Mouse (Mus musculus) midbrain, embryonic 10.5 days (tissue): Measurements from ENCODE around the gene Nxpe4. TPM values are rescaled to one million over a fixed set of nuclear protein-coding genes. Genes with fewer than 3 reads are reported as not detected.

Experiments
- DNase-seq: peaks from one replicate; pipeline ENCODE4 v3.0.0-alpha.2; 2017; ENCODE audit warnings: low spot score
- H3K27ac ChIP-seq: fragments of 300-500 bp; sonication (generic); replicated peaks from 2 replicates; pipeline ENCODE4 v1.5.1; 2016; ENCODE audit warnings: mild to moderate bottlenecking
- H3K27me3 ChIP-seq: fragments of 300-500 bp; sonication (generic); 2 replicates; pipeline ENCODE4 v1.6.1; 2016; ENCODE audit warnings: low read depth, mild to moderate bottlenecking; ENCODE audit not compliant: poor library complexity, severe bottlenecking
- H3K36me3 ChIP-seq: fragments of 300-500 bp; sonication (generic); 2 replicates; pipeline ENCODE4 v1.6.1; 2016; ENCODE audit warnings: mild to moderate bottlenecking, moderate library complexity
- H3K4me1 ChIP-seq: fragments of 300-500 bp; sonication (generic); 2 replicates; pipeline ENCODE4 v1.6.1; 2016
- H3K4me3 ChIP-seq: fragments of 300-500 bp; sonication (generic); 2 replicates; pipeline ENCODE4 v1.5.1; 2016; ENCODE audit warnings: mild to moderate bottlenecking, moderate library complexity
- H3K9me3 ChIP-seq: fragments of 300-500 bp; sonication (generic); replicated peaks from 2 replicates; pipeline ENCODE4 v1.6.1; 2016; ENCODE audit warnings: mild to moderate bottlenecking
- WGBS: fragments of 180-500 bp; shearing (Covaris S2); methylation state at CpG from one replicate; pipeline ENCODE4 v1.1.7; 2016; 5-methylcytosine and 5-hydroxymethylcytosine counted together
- polyA plus RNA-seq: library from polyadenylated mRNA; unstranded; fragments of >200 nt; fragmentation: Nextera tagmentation; extraction: Ambion mirVana; gene quantifications from 2 replicates; pipeline ENCODE4 v1.2.1, GENCODE M21; 2016

The Nxpe4 gene
- polyA plus RNA-seq, 1 experiment from 2014 or later = 5.3 TPM

- H3K4me1 ChIP-seq = peaks cover 29% of the 10 kb centered on the region
- no peaks in the 10 kb centered on the region for H3K9me3 ChIP-seq
- DNase-seq = no peak
- H3K27me3 ChIP-seq = no peaks in the 10 kb centered on the region
- WGBS = 79% methylated on average over 1 of the region's 1 CpGs
- no peak overlapping the region for H3K27ac ChIP-seq
- no peaks in the 10 kb centered on the region for H3K36me3 ChIP-seq
- no peak overlapping the region for H3K4me3 ChIP-seq
Measured at GRCm38 (mm10) chr9:48245525-48245924, 83.7 kb downstream of the Nxpe4 start.

- no peaks in the 10 kb centered on the region for H3K9me3 ChIP-seq
- no peaks in the 10 kb centered on the region for H3K36me3 ChIP-seq
- H3K27me3 ChIP-seq = peaks cover 7% of the 10 kb centered on the region; the same call in 1 of the 2 replicates
- no peak overlapping the region for H3K27ac ChIP-seq
- no peak for DNase-seq
- no peak overlapping the region for H3K4me3 ChIP-seq
- WGBS = 59% methylated on average over 5 of the region's 5 CpGs
- H3K4me1 ChIP-seq = peaks cover 45% of the 10 kb centered on the region
Measured at GRCm38 (mm10) chr9:48247276-48247675, 85.5 kb downstream of the Nxpe4 start.

- Histone ChIP-seq H3K4me1 (peaks cover 32% of the 10 kb centered on the region), H3K4me3 (no peak overlapping the region), H3K36me3 (no peaks in the 10 kb centered on the region), H3K27me3 (peaks cover 18% of the 10 kb centered on the region; the same call in 1 of the 2 replicates), H3K9me3 (no peaks in the 10 kb centered on the region), H3K27ac (no peak overlapping the region)
- WGBS = 12% methylated on average over 8 of the region's 8 CpGs
- no peak for DNase-seq
Measured at GRCm38 (mm10) chr9:48252236-48252635, 90.4 kb downstream of the Nxpe4 start.

GRCm38 (mm10) chr9:48257001-48257400, 95.2 kb downstream of the Nxpe4 start:
- peak; percentile 33 for DNase-seq
- H3K9me3 ChIP-seq = no peaks in the 10 kb centered on the region
- peaks cover 14% of the 10 kb centered on the region; the same call in 1 of the 2 replicates for H3K27me3 ChIP-seq
- H3K4me3 ChIP-seq = no peak overlapping the region
- H3K27ac ChIP-seq = peak overlapping the region; percentile 38; the same call in 1 of the 2 replicates
- no peaks in the 10 kb centered on the region for H3K36me3 ChIP-seq
- WGBS = 53% methylated on average over 9 of the region's 9 CpGs
- H3K4me1 ChIP-seq = peaks cover 21% of the 10 kb centered on the region

GRCm38 (mm10) chr9:48257741-48258423, 96.1 kb downstream of the Nxpe4 start:
- Histone ChIP-seq H3K9me3 (no peaks in the 10 kb centered on the region), H3K27ac (0 out of 2 replicates have a peak overlapping the region, but pooled peaks have one; percentile 38), H3K27me3 (peaks cover 5% of the 10 kb centered on the region; the same call in 1 of the 2 replicates), H3K4me3 (no peak overlapping the region), H3K4me1 (peaks cover 12% of the 10 kb centered on the region), H3K36me3 (no peaks in the 10 kb centered on the region)
- peak; percentile 61 for DNase-seq
- WGBS = 32% methylated on average over 12 of the region's 12 CpGs

GRCm38 (mm10) chr9:48264616-48265015, 102.8 kb downstream of the Nxpe4 start:
- H3K36me3 ChIP-seq = no peaks in the 10 kb centered on the region
- H3K27me3 ChIP-seq = 0 out of 2 replicates have a peak, but pooled peaks cover 15% of the 10 kb centered on the region
- H3K9me3 ChIP-seq = no peaks in the 10 kb centered on the region
- H3K4me3 ChIP-seq = no peak overlapping the region
- H3K4me1 ChIP-seq = peaks cover 12% of the 10 kb centered on the region
- WGBS = 92% methylated on average over 6 of the region's 6 CpGs
- no peak overlapping the region for H3K27ac ChIP-seq
- DNase-seq = no peak

- H3K4me3 ChIP-seq = no peak overlapping the region
- no peaks in the 10 kb centered on the region for H3K9me3 ChIP-seq
- no peaks in the 10 kb centered on the region for H3K36me3 ChIP-seq
- DNase-seq = no peak
- H3K27me3 ChIP-seq = 0 out of 2 replicates have a peak, but pooled peaks cover 15% of the 10 kb centered on the region
- H3K27ac ChIP-seq = no peak overlapping the region
- peaks cover 12% of the 10 kb centered on the region for H3K4me1 ChIP-seq
- 84% methylated on average over 4 of the region's 4 CpGs for WGBS
Measured at GRCm38 (mm10) chr9:48265491-48265890, 103.7 kb downstream of the Nxpe4 start.

GRCm38 (mm10) chr9:48266286-48267027, 104.6 kb downstream of the Nxpe4 start:
- H3K4me3 ChIP-seq = peak overlapping the region; percentile 53
- no peaks in the 10 kb centered on the region for H3K9me3 ChIP-seq
- peak; percentile 84 for DNase-seq
- peak overlapping the region; percentile 74 for H3K27ac ChIP-seq
- 15% methylated on average over 21 of the region's 21 CpGs for WGBS
- no peaks in the 10 kb centered on the region for H3K36me3 ChIP-seq
- peaks cover 12% of the 10 kb centered on the region for H3K4me1 ChIP-seq
- H3K27me3 ChIP-seq = 0 out of 2 replicates have a peak, but pooled peaks cover 15% of the 10 kb centered on the region

- Histone ChIP-seq H3K4me1 (peaks cover 12% of the 10 kb centered on the region), H3K4me3 (peak overlapping the region; percentile 53), H3K27ac (peak overlapping the region; percentile 74), H3K9me3 (no peaks in the 10 kb centered on the region), H3K36me3 (no peaks in the 10 kb centered on the region), H3K27me3 (0 out of 2 replicates have a peak, but pooled peaks cover 15% of the 10 kb centered on the region)
- WGBS = 2% methylated on average over 16 of the region's 16 CpGs
- peak; percentile 68 for DNase-seq
Measured at GRCm38 (mm10) chr9:48267028-48267441, 105.2 kb downstream of the Nxpe4 start.

- Histone ChIP-seq H3K27me3 (0 out of 2 replicates have a peak, but pooled peaks cover 15% of the 10 kb centered on the region), H3K4me3 (no peak overlapping the region), H3K4me1 (peaks cover 12% of the 10 kb centered on the region), H3K9me3 (no peaks in the 10 kb centered on the region), H3K36me3 (no peaks in the 10 kb centered on the region), H3K27ac (no peak overlapping the region)
- WGBS = 98% methylated on average over 1 of the region's 1 CpGs
- no peak for DNase-seq
Measured at GRCm38 (mm10) chr9:48267960-48268359, 106.1 kb downstream of the Nxpe4 start.

- H3K36me3 ChIP-seq = no peaks in the 10 kb centered on the region
- H3K9me3 ChIP-seq = no peaks in the 10 kb centered on the region
- H3K27me3 ChIP-seq = no peaks in the 10 kb centered on the region
- H3K27ac ChIP-seq = no peak overlapping the region
- WGBS = 91% methylated on average over 15 of the region's 15 CpGs
- no peak overlapping the region for H3K4me3 ChIP-seq
- no peak for DNase-seq
- H3K4me1 ChIP-seq = 0 out of 2 replicates have a peak, but pooled peaks cover 4% of the 10 kb centered on the region
Measured at GRCm38 (mm10) chr9:48276831-48277230, 115.0 kb downstream of the Nxpe4 start.

- H3K9me3 ChIP-seq = 0 out of 2 replicates have a peak, but pooled peaks cover 3% of the 10 kb centered on the region
- 91% methylated on average over 8 of the region's 8 CpGs for WGBS
- H3K4me3 ChIP-seq = no peak overlapping the region
- no peak overlapping the region for H3K27ac ChIP-seq
- no peaks in the 10 kb centered on the region for H3K4me1 ChIP-seq
- DNase-seq = no peak
- no peaks in the 10 kb centered on the region for H3K36me3 ChIP-seq
- H3K27me3 ChIP-seq = no peaks in the 10 kb centered on the region
Measured at GRCm38 (mm10) chr9:48284221-48284620, 122.4 kb downstream of the Nxpe4 start.

GRCm38 (mm10) chr9:48290281-48290680, 128.5 kb downstream of the Nxpe4 start:
- Histone ChIP-seq H3K9me3 (0 out of 2 replicates have a peak, but pooled peaks cover 3% of the 10 kb centered on the region), H3K36me3 (no peaks in the 10 kb centered on the region), H3K27me3 (no peaks in the 10 kb centered on the region), H3K4me1 (no peaks in the 10 kb centered on the region), H3K4me3 (no peak overlapping the region), H3K27ac (no peak overlapping the region)
- DNase-seq = no peak
- 95% methylated on average over 1 of the region's 1 CpGs for WGBS
